Mouse (Mus musculus): ENCODE data around the gene Rhob.
A peak's percentile ranks its signal among the peaks of the same experiment; 100 is the strongest.

Gene Rhob

DNA sequence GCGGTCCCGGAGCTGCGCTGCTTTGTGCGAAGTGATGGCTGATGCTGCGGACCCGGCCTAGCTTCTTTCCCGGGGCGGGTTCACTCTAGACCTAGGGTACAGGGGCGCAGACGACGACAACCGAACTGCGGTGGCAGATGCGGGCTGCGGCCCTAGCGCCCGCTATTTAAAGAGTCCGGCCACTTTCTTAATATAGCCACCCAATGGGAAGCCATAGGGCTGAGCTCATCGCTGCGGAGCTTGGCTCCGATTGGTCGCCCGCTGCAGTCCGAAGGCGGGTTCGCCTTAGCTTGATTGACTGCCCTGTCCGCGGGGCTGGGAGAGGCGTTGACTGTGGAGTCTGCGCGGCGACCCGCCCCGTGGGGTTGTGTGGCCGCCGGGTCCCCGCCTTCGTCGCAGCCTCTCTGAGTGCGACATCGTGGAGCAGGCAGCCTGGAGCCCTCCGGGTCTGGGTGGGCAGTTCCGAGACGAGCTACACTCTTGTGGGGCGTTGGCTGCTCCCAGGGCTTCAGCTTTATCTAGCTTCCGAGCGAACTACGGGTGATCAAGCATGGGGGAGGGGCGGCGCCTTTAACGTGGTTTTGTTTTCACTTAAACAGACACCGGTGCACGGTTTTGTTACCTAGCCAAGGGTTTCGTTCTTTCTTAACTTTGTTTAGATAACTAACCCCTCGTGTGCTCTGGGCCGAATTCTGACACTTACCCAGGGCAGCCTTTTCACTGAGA, at the start of gene Rhob:
Rhob (minus strand) TSS at position 139 of the 726 bp plus-strand sequence.
- peak; percentile 69 to 77 for DNase-seq (ENCODE audit: low spot score in 2 of 2)

DNA sequence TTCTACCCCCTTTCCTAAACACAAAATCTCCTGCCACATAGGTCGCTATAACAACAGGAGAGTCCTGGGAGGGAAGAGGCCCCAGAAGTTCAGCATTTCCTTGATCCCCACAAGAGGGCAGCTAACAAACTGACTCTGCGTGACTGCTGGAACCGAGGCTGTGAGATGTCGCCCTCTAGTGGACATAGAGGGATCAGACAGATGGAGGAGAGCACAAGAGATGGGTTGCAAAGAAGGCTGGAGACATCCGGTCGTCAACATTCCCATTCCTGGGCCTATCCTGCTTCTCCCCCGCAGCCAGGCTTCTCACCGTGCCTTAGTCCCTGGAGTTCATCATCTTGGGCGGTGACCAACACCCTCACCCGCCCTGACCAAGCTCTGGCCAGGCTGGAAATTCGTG, 47.5 kb upstream of the Rhob start:
- DNase-seq (ENCODE audit: low spot score in 2 of 2) = peak in 1 of 2 experiments; percentile 39

- DNase-seq (ENCODE audit: low spot score in 2 of 2) = no peak
These were observed 47.0 kb upstream of the Rhob start for GRCm38 (mm10) chr12:8546801-8547200.

DNA sequence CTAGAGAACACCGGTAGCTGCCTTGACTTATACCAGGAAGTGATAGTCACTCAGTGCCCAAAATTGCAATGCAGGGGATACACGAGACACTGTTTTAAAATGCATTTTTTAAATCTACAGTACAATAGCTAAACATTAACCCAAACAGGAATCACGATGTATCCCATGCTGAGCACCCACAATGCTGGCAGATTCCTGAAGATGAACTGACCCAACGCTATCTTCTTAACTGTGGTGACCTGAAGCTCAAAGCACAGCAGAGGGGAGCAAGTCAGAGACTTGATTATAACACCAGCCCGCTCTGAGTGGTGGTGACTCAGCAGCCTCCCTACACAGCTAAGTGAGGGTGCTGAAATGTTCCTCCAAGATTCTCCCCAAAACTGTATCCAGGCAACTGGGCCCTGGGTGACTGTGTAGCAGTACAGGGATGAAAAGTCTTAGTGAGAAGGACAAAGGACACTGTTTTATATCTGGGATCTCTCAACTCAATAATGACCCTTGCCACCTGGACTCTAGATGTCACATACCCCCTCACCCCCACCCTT, 45.3 kb upstream of the Rhob start:
- DNase-seq (ENCODE audit: low spot score in 2 of 2) = no peak

- no peak for DNase-seq (ENCODE audit: low spot score in 2 of 2)
These were observed 42.6 kb upstream of the Rhob start for GRCm38 (mm10) chr12:8542371-8542770.

GRCm38 (mm10) chr12:8539471-8539870, 39.7 kb upstream of the Rhob start:
- DNase-seq (ENCODE audit: low spot score in 2 of 2) = no peak

DNA sequence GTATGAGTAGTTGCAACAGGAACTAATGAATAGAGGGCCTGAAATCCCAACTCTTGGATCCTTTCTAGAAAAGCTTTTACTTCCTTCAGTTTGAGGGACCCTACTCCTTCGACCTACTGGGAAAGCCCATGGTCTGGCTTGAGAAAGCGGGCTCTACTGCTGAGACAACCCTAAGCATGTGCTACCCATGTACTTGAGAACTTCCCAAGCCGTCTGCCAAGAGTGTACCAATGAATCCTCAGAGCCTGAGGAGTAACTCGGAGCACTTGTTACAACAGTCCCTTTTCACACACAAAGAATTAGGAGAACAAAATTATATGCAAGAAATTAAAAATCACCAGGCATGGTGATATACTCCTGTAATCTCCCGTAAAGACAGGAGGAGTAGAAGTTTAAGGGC, 37.5 kb upstream of the Rhob start:
- no peak for DNase-seq (ENCODE audit: low spot score in 2 of 2)

DNA sequence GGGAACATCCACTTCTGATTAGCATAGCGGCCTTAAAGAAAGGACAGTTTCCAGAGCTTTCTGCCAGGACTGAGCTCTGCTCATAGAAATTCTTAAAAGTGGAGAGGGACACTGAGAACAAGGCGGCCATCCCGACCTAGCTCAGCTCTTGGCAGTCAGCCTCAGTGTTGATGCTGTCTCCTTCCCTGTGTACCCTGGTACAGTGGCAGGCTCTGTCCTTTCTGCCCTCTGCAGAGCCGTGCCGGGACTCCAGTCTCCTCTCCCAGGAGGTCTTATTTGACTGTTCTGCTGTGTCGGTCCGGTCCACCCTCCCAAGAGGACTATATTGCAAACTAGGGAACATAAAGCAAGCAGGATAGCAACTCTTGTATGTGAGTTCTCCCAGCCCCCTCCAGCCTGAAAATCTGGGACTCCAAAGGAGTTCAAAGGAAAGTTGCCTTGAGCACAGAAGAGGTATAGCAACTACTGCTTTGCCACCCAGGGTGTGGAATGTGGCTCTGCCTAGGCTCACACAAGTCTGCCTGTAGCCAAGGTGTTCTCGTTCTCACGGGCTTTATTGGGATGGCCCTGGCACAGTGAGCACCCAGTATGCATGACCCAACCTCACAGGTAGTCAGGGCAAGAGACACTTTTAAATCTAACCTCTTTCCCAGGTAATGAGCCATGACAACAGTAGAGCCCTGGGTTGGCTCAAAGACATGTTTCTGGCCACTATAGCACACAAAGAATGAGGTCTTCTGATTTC, 36.6 kb upstream of the Rhob start:
- no peak for DNase-seq (ENCODE audit: low spot score in 2 of 2)

- no peak for DNase-seq (ENCODE audit: low spot score in 2 of 2)
These were observed 35.8 kb upstream of the Rhob start for GRCm38 (mm10) chr12:8535596-8535995.

DNA sequence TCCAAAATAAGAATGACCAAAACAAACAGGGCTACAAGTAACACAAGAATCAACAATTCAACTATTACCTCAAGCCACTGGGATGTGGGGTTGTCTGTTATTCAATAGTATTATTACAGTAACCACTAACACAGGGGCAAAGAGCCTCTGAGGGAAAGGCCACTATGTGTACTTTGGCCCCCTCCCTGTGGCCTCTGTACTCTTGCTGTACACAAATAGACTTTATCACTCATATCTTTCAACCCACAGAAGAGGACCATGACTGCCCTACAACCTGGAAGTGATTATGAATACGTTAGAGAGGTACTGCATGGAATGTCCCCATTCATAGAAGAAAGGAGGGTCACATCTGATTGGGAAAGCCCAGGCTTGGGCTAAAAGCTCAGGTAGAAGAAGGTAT, 35.1 kb upstream of the Rhob start:
- DNase-seq (ENCODE audit: low spot score in 2 of 2) = no peak

- no peak for DNase-seq (ENCODE audit: low spot score in 2 of 2)
These were observed 28.0 kb upstream of the Rhob start for GRCm38 (mm10) chr12:8527770-8528169.

DNA sequence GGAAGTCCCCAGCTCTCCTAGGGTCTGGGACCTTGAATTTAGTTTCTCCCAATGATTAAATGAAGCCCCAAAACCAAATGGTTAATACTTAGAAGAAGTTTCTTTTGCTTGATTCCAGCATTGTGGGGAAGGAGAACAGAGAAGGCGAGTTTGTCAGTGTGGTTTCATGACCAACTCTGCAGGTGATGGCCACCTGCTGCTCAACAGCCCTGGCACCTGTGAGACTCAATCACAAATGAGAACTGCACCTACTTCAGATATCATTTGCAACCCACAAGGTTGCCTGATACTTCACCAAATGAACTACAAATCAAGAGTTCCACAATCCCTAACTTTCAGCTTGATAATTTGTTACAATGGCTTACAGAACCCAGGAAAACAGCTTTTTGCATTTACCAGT, 27.4 kb upstream of the Rhob start:
- DNase-seq (ENCODE audit: low spot score in 2 of 2) = no peak

- DNase-seq (ENCODE audit: low spot score in 2 of 2) = no peak
These were observed 24.3 kb upstream of the Rhob start for GRCm38 (mm10) chr12:8524062-8524461.

- DNase-seq (ENCODE audit: low spot score in 2 of 2) = no peak
These were observed 22.9 kb upstream of the Rhob start for GRCm38 (mm10) chr12:8522711-8523110.

DNA sequence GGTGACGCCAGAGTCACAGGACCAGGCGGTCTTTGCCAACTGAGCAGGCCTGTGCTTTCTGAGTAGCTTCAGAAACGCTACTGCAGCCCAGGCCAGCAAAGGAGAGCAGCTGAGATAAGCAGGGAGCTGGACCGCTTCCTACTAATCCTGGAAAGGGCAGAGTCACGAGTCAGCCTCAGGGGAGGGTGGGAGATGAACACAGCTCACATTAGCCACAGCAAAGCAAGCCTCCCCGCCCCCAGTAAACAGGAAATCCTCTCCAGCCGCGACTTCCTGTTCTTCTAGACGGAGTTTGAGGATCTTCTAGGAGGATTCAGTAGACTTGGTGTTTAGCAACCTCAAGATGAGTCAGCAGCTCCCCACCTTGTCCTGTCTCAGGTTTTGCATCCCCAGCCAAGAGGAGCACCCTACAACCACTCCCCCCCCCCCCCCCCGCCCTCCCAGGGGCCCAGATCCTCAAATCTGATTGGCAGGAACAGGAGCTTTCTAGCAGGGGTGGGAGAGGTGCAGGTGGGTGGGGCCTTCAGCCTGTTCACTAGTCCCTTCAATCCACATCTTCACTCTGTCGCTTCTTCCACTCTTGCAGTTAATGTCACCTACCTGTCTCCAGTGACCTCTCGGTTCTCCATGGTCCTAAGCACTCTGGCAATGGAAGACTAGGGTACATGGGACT, 21.7 kb upstream of the Rhob start:
- no peak for DNase-seq (ENCODE audit: low spot score in 2 of 2)

DNA sequence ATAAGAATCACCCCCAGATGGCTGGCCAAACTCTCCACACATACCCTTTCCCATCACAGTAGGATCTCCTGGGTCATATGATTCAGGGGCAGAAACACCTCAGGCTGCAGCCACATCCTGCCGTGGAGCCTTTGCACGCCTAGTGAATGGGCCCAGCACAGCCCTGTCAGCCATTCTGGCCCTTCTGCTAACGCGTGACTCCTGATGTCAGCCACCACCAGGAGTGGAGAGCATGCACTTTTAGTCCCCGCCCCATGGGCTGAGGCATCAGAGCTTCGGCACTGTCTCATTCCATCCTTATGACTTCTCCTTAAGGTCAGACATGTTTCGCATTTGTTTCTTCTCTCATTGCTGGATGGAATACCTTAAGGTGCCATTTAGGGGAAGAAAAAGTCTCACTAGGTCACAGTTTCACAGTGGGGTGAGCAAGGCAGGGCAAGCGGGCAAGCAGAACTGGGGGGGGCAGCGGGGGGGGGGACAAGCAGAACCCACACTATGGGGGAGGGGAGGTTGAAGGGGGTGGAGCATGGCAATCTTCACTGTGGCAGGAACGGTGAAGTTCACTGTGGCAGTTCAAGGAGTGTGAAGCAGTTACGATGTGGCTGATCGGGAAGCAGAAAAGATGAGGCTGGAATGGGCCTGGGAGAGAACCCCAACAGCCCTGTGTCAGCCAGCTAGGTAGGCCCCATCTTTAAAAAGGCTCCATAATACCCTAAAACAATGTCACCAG, 19.8 kb upstream of the Rhob start:
- DNase-seq (ENCODE audit: low spot score in 2 of 2) = no peak

DNA sequence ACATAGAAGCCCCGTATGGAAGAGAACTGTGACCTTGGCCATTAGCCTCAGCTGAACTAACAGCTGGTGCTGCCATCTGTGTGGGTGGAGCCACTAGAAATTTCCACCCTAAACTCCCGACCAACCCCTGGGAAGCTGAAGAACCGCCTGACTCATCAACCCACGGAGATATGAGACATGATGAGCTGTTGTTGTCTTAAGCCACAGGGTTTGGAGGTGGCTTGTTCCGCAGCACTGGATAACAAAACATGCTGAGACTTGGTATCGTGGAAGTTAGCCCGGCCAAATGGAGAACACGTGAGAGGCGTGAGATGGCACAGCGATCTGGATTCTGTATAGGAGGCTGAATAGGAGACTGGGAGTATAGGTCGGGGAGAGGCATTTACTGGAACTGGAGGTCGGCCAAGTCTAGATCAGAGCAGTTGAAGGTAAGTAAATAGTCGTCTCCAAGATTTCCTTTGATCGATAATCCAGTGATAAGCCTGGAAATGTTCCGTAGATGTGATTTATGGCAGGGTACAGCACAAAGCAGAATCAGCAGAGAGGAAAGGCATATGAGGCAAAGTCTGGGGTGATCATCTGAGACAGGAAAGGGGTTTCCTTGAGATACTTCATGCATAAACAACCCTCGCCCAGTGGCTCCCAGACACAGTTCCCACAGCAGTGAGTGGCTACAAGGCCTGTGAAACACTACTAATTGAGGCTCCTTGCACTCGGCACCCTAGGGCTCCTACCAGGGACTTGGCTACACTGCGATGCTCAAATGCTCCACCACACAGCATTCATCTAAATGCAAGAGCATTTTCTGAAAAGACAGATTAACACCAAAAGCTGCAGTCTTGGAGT, 11.5 kb upstream of the Rhob start:
- DNase-seq (ENCODE audit: low spot score in 2 of 2) = no peak

DNA sequence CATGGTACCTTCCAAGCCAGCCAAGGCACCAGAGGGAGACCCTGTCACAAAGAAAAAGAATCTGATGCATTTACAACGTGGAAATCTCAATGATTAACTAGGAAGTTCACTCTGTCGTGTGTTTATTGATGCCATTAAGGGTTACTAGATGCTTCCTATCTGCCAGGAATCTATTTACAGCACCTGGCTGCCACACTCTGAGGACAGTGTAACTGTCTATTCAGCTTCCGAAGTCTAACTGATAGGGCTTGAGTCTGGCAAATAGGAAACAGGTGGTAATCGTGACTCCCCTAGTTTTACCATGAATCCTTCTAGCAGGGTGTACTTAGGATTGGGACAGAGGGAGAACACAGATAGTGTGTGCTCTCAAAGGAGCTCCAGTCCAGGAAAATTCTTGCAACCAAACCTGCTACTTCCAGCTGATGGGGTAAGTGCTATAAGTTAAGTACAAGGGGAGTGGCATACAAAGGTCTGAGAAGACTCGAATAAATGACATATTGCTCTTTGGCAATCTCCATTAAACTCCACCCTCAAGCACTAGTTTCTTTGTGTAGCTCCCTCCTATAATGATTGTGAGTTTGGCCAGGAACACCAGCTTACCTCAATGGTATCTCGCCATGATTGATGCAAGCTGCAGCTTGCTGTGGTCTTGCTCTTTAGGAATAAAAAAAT, 10.6 kb upstream of the Rhob start:
- DNase-seq (ENCODE audit: low spot score in 2 of 2) = no peak

DNA sequence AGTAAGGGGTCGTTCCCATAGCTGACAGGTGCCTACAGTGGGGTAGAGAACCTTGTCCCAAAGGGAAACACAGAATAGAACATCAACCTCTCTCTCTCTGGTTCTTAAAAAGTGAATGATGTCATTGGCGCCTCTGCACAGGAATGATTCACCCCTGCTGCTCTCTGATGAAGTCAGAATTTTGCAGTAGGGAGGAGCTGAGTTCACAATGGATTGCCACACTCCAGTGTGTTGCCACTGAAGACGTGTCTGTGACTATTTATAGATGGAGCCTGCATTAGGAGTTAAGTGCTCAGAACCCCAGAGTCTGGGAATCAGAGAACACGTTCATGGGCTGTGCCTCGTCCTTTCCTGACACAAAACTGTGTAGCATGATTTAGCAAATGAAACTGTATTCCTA, 9.9 kb upstream of the Rhob start:
- DNase-seq (ENCODE audit: low spot score in 2 of 2) = no peak

DNA sequence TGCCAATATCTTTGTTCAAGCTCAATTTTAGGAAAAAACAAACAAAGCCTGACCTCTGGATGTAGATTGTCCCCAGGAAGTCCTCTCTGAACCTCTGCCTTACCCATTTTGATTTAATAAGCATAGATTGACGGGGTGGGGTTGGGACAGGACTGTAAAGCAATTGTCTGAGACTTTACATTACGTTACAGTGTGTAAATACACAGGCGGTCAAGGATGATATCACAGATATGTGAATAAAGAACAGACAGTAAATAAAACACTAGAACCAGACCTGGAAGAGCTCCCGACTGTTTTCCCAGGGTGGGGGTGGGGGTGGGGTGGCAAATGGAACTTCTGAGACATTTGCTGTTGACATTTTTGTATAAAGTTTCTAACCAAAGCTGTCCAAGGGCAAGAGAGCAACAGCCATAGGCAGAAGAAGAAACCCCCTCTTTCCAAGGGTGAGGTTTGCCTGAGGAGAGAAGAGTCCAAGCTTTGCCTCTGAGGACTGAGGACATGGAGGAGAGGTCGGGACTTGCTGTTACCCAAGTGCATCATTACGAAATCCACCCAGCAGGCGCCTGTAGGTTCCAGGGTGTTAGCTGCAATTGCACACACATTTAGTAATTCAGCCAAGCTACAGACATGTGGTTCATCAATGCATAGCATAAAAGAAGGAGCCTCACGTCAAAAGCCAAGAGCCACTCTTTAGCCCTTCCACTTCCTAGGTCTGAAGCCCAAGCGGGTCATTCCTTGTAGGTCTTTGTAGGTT, 7.3 kb upstream of the Rhob start:
- DNase-seq (ENCODE audit: low spot score in 2 of 2) = no peak
